Mouse (Mus musculus): ENCODE data around the gene Gatb.

Gatb gene

DNA sequence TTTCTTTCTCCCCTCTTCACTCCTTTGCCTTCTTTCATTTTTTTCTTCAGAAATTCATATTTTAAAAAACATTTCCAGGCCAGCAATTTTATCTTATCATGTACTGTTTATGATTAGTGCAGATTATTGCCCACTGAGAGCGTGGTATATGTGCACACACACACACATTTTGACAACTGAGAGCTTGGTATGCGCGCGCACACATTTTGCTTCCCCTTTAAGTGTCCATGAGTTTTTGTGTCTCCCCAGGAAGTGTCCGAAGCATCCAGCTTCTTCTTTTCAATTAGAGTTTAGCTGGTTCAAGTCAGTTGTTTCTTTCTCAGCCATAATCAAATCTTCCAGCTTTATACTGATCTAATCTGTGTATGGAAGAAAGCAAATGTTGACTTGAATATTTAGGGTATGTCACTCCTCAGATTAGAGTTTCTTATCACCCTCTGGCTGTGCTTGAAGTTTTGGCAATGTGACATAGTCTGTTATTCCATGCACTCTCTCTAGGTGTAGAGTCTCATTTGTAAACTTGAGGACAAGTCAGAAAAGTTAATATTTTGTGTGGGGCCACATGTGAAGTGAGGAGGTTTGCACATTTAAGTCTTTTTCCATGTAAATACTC lies 18.8 kb downstream of the Gatb start:
- DNase-seq (ENCODE audit: low read depth, low spot score), result no peak

- no peak for DNase-seq (ENCODE audit: low read depth, low spot score)
These were observed 20.5 kb downstream of the Gatb start for GRCm38 (mm10) chr3:85594452-85594851.

DNA sequence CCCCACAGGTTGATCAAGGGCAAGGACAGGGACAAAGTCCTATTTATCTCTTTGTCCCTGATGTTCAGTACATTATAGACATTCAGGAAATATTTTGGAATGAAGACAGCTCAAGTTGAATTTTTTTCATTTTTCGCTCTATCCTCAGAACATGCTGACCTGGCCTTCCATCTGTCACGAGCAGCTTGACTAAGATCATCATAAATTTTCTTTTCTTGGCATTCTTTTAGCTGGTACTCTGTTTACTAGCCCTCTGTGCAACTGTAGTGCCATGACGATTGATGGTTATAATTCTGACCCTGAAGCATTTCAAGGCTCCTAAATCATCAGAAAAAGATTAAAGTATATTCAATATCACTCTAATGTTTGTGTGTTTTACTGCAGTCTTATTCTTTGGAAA lies 25.6 kb downstream of the Gatb start:
- no peak for DNase-seq (ENCODE audit: low read depth, low spot score)

DNA sequence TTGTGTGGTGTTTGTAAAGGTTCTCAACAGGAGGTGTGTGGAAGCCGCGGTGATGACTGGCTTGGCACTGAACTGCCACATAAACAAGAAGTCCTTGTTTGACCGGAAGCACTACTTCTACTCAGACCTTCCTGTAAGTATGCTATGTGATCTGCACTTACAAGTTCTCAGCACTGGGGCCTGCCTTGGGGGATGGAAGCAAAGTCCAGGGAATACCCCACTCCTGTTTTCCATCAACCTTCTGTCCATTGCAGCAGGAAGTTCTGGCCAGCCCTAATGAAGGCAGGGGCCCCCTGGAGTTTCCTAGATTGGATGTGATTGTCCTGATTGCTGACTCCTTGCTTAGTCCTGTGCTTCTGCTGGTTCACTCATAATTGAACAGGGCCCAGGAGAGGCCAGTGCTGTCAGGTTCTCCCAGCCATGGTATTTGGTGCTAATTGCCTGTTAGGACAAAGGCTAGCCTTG lies 28.0 kb downstream of the Gatb start:
- no peak for DNase-seq (ENCODE audit: low read depth, low spot score)

DNA sequence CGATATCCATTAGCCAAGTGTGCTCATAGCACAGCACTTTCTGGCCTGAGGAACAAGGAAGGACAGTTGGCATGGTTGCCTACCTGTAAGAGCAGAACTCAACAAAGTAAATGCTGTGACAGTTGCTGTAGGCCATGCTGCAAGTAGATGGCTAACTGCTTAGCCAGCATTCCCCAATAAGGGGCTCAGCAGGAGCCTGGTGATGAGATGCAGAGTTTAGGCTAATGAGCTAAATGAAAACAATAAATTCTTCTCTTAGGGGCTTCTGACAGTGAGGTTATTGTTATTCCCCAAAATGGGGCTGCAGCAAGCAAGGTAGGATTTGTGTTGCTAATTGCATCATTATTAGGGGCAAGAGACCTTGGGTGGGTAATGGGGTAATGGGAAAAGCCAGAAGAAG lies 29.9 kb downstream of the Gatb start:
- DNase-seq (ENCODE audit: low read depth, low spot score), result no peak

GRCm38 (mm10) chr3:85606912-85607311 lies 33.0 kb downstream of the Gatb start:
- no peak for DNase-seq (ENCODE audit: low read depth, low spot score)

DNA sequence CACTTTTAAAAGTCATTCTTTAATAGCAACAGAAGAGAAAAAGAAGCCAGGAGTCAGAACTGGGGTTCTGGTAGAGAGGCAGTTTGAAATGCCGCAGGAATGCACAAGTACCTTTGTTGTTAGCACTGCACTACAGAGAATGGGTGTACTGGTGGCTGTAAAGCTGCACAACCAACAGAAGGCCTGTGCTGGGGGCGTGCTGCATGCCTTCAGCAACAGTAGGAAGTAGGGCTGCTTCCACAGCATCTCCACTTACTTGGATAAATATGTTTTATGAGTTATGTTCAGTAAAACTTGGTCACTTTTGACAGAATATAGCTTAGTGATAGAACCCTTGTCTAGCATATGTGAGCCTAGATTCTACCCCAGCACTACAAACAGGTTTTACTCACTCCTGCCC lies 33.8 kb downstream of the Gatb start:
- no peak for DNase-seq (ENCODE audit: low read depth, low spot score)

DNA sequence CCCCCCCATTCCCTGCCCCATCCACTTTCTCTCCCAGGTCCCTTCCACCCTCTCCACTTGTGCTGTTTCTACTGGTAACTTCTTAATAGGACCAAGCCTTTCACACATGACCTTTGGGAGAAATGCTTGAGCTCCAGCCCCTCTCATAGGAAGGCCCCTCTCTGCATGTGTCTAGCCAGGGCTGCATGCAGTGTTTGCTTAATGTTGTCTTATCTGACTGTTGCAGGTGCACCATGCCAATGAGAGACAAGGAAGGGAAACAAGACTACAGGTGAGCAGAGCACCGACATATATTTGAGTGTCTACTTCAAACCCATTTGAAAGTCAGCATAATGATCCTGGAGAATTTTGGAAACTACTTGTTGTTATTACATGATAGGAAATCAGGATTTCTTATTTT lies 42.5 kb downstream of the Gatb start:
- DNase-seq (ENCODE audit: low read depth, low spot score), result no peak

DNA sequence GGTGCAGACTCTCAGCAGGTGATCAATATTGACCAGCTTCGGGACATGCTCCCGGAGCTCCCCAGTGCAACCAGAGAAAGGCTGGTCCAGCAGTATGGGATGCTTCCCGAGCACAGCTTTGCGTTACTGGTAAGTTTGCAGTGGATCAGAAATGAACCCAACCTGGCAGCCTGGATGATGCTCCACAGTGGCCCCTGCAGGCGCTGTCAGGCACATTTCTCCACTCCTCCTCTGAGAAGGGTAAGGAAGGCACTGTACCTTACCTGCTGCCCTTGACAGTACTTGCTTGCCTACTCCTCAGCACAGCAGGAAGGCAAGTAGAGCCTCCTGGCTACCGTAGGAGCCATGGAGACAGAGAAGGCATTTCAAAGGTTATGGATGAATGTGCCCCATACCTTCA lies 45.0 kb downstream of the Gatb start:
- no peak for DNase-seq (ENCODE audit: low read depth, low spot score)

GRCm38 (mm10) chr3:85619345-85619744 lies 45.4 kb downstream of the Gatb start:
- DNase-seq (ENCODE audit: low read depth, low spot score), result no peak

DNA sequence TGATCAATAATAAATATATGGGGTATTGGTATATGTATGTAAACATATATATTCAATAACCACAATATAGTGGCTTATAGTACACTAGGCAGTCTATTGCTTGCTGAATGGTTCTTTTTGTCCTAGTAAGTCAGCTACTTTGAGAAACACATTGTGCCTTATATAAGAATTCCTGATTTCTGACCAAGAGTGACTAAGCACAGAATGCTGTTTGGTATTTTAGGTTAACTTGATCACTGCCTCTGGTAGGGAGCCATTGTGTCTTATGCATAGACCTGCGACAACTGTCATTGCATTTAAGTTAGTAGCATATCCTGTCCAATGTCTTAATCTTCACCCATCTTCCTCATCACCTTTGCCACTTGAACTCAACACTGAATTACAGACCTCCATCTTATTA lies 45.8 kb downstream of the Gatb start:
- DNase-seq (ENCODE audit: low read depth, low spot score), result no peak

- DNase-seq (ENCODE audit: low read depth, low spot score), result no peak
These were observed 56.1 kb downstream of the Gatb start for GRCm38 (mm10) chr3:85629895-85630510.

DNA sequence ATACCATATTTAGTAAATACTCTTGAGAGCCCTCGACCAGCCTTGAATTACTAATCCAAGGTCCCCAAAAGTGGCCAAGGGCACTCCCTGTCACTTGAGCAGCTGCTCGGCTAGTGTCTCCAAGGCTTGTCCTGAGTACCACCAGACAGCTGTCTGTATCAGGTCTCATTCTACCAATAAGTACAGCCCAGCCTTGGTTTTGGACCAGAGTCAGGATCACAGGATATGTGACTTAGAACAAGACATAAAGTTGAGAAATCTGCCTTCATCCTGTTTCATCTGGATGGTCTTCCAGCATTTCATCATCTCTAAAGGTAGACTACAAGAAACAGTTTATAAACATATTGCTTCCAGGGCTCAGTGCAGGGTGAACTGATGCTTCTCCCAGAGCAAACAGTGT lies 59.8 kb downstream of the Gatb start:
- DNase-seq (ENCODE audit: low read depth, low spot score), result no peak

GRCm38 (mm10) chr3:85634389-85635125 lies 60.6 kb downstream of the Gatb start:
- DNase-seq (ENCODE audit: low read depth, low spot score), result no peak

DNA sequence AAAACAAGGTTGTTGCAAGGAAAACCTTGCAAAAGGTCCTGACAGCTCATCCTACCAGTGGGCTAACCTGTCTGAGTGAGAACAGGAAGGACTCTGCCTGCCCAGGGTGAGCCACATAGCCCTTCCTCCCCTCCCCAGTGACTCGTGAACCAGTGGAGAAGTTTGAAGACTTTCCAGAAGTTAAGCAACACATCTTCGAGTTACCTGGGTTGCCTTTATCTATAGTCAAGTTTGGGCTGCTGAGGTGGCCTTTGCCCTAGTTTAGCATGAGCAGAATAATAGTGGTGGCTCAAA lies 61.2 kb downstream of the Gatb start:
- no peak for DNase-seq (ENCODE audit: low read depth, low spot score)

GRCm38 (mm10) chr3:85635591-85635990 lies 61.7 kb downstream of the Gatb start:
- no peak for DNase-seq (ENCODE audit: low read depth, low spot score)

- no peak for DNase-seq (ENCODE audit: low read depth, low spot score)
These were observed 63.0 kb downstream of the Gatb start for GRCm38 (mm10) chr3:85636716-85637447.

DNA sequence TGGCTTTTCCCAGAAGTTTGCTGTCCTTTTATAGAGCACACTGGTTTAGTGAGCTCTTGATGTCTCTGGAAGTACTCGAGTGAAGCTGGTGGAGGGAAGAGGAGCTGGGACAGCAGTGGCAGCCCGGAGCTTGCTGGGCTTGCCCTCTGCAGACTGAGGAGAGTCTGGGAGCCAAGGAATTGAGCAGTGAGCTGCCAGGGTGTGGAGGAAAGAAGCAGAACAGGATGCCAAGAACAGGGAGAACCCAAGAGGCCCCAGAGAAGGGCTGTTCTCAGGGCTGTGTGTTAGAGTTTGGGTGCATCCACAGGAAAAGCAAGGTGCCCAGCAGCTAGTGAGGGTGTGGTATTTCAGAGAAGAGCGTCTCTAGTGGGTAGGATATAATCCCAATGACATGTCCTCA lies 67.8 kb downstream of the Gatb start:
- no peak for DNase-seq (ENCODE audit: low read depth, low spot score)

- no peak for DNase-seq (ENCODE audit: low read depth, low spot score)
These were observed 70.9 kb downstream of the Gatb start for GRCm38 (mm10) chr3:85644814-85645213.

DNA sequence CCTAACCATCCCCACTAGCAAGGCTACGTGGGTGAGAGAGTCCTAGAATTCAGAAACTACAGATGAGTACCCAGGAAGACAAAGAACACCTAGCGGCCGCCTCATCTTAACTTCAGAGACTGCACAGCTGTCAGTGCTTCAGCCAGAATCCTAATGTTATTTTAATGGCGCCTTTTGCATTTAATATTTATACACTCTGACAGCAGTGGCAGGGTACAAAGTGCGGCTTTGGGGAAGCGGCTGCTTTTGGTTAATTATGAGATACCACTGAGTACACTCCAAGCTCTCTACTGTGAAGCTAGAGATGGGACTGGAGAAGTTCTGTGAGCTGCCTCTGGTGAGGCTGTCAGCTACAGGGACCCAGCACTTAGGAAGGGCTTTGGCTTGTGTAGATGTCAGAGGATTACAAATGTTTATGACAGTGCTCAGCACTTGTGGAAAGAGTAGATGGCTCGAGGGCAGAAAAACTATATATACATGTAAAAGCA lies 71.6 kb downstream of the Gatb start:
- DNase-seq (ENCODE audit: low read depth, low spot score), result no peak

- no peak for DNase-seq (ENCODE audit: low read depth, low spot score)
These were observed 75.3 kb downstream of the Gatb start for GRCm38 (mm10) chr3:85649176-85649575.
